Mouse (Mus musculus): ENCODE measurements at regions not wholly inside any gene's neighbourhood (a gene's known extent, or its start where the extent isn't known, plus 50 kb on each side); places are given as distances from the start of the nearest gene placed in this dataset.
A peak's percentile ranks its signal among the peaks of the same experiment; 100 is the strongest.

DNA sequence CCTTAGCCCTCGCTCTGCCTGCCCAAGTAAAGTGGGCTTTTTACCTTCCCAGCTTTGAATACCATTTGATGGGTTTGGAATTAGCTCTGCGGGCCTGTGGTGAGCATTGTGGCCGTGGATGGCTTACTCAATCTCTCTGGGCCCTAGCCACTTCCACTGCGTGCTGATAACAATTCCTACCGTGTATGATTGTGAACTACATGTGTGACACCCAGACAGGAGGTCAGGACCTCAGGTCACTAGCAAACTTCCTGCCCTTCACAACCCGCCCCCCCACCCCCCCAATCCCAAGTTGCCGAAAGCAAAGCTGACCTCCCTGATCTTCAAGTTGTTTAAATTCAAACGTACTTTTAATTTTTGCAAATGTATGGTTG lies 231.9 kb downstream of the 4933412E24Rik start:
- no peak for DNase-seq

DNA sequence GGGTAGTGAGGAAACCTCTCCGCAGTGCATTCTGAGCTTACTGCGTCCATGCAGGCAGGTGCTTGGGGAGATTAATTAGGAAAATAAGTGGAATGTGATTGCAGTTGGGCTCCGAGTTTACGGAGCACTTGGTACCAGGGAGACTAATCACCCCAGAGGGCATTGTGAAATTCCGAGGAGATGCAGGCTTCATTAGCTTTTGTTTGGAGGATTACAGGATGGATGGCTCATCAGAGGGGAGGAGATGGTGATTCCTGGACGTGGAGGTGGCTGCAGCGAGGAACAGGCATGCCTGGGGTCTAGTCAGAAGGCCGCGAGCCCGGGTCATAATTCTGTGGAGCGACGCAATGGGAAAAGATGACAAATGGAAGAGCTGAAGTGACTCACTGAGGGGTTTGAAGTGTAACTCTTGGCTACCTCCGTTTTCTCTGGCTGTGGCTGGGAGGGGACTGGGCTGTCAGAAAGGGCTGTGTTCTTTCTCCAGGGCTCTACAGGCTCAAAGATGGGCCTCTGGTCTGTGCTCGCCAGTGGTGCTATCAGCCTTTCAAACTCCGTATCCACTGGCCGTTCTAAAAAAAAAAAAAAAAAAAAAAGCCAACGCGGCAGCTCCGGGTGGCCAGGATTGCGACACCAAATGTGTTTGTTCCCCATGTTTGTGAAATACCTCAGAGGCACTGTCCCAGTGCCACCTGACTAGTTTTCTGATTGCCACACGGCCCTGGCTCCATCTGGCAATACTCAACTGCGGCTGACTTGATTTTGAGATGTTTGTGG lies 232.4 kb downstream of the 4933412E24Rik start:
- peak; percentile 36 to 54 for DNase-seq

DNA sequence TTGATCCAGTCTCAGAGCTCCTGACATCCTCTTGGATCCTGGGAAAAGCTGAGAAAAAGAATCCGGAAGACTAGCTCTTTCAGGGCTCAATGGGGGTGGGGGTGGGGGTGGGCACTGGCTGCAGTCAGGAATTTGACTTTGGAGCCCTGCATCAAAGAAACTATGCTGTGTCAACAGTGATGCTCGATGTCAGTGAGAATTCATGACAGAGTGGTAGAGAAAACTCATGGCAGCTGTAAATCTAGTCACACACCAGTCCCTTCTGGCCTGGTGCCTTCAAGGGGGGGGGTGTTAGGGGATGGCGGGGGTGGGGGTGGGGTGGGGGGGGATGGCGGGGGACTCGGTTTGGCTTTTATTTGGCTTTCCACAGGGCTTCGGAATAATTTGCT lies 233.0 kb downstream of the 4933412E24Rik start:
- no peak for DNase-seq

DNA sequence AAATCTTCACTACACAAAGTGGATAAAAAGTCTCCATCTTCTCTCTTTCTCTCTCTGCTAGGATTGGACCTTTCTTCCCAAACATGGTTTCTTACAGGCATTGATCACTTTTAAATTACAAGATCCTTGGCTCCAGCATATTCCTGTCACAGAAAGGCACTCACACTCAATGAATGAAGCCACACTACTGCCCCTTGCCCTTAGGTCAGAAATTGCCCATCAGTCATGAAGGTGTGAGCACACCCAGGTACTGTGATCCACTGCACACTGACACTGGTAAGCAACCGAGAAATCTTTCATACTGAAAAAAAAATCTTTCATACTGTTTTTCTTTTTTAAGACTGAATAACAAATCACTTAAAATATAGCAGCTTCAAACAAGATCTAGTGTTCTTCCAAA lies 235.9 kb downstream of the 4933412E24Rik start:
- no peak for DNase-seq

DNA sequence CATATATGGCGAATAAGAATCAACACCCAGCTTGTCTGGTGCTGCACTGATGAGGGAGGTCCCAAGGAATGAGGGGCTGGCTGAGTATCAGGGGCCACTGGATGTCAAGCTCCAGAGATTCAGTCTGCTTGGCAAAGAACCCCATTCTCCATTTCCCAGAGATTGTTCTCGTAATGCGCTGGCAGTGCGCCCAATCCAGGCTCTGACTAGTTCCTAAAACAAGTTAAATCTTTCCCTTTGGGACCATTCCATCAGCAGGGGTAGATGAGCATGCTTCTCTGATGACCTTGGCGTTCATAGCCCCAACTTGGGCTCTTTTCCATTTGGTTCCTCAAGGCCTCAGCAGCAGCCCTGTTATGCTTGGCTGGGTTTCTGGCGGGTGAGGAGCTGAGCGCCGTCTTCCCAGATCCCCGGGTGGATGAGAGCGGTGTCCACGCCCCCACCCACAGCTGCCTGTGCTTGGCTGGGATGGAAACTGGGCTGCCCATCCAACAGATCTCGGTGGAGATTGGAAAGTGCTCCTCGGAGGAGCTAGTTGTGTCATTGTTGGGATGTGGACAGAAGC lies 239.0 kb downstream of the 4933412E24Rik start:
- peak; percentile 63 to 75 for DNase-seq

DNA sequence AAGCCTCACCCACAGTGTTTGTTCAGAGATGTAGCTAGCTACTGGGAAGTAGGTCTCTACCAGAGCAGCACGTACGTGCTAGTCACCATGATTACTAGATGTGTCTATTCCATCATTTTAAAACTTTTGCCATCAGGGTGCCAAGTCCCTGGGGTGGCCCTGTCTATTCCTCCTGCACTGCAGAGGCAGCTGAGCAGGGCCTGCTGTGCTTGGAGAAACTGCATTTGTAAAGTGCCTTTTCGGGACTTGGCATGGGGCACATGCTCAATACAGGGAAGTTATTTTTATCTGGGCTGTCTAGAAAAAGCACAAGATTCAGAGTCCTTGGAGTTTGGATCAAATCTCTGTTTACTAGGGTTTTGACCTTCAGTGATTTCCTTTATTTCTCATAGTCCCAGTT lies 240.6 kb downstream of the 4933412E24Rik start:
- no peak for DNase-seq

DNA sequence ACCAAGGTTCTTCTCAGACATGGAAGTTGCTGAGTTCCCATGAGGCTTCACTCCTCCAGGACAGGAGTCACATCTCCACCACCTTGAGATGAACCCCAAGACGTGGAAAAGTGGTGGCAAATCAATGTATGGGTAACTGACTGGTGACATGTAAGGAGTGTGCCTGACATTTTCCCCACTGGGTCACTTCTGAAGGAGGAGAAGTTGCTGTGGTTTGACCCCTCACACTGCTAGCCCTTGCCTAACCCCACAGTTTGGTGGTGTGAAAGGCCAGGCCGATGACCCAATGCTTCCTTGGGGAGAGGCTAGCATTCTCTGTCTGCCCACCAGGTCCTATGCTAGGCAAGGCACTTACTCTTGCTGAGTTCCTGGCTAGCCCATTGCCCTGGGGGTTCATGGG lies 242.4 kb downstream of the 4933412E24Rik start:
- DNase-seq = no peak

DNA sequence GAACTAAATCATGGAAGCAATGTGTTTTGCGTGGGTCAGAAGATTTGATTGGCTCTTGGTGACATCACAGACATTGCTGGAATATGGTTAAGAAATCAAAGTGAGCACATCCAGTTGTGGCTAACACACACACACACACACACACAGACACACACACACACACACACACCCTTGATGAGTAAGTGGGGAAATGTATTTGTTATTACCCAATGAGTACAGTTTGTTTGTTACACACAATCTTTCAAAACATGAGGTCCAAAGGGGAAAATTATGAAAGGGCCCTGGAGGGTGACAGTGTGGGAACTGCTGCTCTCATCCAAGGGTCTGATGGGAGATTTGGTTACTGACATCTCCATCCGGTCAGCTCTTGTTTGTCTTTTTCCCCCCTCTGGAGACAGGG lies 243.8 kb downstream of the 4933412E24Rik start:
- DNase-seq = no peak

DNA sequence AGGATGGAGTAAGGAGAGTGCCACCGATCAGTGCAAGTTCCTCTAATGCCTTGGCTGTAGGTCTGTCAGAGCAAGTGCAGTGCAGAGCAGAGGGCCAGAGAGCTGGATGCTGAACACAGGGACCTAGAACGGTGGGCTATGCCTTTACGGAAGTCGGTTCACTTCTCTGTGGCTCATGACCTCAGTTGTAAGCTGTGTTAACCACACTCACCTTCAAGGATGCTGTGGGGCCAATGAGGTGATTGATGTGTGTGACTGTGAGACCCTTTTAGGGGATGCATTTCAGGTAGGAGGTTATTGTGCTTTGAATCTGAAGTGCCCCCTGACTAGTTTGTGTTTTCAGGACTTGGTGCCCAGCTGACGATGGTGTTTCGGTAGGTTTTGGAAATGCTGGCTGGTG lies 254.4 kb downstream of the 4933412E24Rik start:
- no peak for DNase-seq

DNA sequence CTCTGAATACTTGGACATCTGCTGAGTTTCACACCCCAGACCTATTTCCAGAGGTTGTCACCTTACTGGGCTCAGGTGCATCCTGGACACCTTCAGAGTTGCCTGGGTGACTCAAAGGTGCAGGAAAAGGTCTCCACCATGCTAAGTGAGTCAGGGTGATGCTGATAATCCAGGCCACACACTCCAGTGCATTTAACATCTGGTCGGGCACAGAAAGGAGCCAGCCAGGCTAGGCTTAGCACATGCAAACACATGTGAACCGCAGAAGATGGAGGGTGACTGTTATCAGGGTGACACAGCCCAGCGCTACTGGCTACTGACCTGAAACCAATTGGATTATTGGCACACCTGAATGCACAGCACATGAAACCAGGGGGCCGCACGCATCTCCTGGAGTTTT lies 255.9 kb downstream of the 4933412E24Rik start:
- DNase-seq = no peak

DNA sequence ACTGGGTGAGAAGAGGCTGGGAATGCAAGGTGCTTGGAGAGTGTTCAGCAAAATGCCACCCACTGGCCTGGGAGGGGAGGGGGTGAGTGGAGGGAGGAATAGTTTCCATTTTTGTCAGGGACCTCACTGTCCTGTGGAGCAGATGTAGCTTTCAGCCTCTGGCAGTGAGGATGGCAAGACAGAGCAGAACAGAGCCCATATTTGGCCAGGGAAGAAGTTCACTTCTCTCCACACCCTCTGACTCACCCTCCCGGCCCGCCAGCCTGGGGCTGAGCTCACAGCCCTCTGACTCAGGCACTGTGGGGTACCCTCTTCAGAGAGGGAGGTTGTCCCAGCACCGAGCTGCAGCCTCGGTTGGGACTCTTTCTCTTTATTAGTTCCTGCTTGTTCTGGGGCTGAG lies 256.8 kb downstream of the 4933412E24Rik start:
- DNase-seq = no peak

DNA sequence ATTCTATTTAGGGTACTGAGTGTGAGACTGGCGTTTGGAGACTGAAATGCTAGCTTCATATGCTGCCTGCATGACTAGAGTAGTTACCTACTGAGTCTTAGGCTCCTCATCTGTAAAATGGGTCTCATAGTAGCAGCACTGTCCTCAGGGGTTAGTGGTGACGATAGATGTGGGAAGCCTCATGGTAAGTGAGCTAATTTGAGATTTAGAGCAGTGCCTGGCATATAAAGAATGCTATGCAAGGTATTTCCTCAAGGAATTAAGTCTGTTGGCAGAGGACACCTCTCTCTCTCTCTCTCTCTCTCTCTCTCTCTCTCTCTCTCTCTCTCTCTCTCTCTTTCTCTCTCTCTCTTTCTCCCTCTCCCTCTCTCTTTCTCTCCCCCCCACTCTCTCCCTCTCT lies 257.4 kb downstream of the 4933412E24Rik start:
- no peak for DNase-seq

DNA sequence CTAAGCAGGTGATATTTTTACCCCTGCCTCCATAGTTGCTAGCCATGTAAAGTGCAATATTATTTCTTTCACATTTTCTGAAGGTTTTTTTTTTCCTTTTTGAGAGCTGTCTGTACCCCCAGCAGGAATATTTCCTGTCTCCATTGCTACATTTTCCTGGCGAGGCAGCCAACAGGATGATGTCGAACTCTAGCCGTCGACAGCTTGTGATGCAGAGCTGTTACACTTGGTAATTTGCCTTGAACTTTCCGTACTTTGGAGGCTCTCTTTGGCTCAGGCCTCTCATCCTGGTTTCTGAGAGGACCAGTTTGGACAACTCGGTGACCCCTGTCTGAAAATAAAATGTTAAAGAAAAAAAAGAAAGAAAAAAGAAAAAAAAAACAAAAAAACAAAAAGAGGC lies 260.3 kb downstream of the 4933412E24Rik start:
- DNase-seq = no peak

DNA sequence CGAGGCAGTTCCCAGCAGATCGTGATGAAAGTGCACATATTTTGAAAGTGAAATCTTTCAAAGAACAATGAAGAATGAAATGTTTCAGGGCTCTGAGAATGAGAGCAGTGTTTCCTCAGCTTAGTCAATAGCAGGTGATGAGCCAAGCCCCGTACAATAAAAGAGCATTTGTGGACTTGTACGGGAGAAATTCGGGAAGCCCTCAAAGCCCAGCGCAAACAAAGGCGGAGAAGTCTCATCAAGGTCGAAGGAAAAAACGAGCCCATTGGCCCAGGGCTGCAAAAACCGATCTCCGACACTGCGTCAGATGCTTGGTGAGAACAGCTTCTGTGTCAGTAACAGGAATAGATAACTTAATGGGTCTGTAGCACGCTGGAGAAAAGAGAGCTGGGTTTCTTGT lies 261.5 kb downstream of the 4933412E24Rik start:
- no peak for DNase-seq

DNA sequence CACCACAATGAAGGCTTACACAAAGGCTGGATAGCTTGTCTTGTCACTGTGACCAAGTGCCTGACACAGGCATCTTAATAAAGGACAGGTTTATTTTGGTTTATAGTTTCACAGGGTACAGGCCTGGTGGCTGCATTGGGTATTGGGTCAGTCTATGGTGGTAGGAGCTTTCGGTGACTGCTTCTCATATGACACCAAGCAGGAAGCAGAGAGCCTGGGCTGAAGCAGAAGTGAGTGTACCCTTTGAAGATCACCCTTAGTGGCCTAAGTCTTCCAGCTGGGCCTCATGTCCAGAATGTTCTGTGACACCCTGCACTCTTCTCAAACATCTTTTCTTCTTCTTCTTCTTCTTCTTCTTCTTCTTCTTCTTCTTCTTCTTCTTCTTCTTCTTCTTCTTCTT lies 264.1 kb downstream of the 4933412E24Rik start:
- DNase-seq = no peak

DNA sequence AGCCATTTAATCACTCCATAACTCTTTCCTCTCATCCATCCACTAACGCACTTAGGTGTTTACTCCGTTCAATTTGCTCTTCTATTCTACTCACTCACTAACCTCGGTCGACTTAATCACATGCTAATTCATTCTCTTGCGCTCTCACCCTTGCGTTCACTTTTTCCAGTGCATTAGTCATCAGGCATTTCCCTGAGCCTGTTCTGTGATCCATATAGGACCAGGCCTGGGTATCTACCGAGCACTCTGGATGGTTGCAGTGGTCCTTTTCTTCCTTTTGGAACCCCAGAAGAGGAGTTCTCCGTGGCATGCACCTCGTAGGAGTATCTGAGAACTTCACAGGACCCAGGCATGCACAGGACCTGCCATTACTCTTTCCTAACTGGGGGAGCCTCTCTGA lies 270.1 kb downstream of the 4933412E24Rik start:
- DNase-seq = peak in 1 of 2 experiments; percentile 34

DNA sequence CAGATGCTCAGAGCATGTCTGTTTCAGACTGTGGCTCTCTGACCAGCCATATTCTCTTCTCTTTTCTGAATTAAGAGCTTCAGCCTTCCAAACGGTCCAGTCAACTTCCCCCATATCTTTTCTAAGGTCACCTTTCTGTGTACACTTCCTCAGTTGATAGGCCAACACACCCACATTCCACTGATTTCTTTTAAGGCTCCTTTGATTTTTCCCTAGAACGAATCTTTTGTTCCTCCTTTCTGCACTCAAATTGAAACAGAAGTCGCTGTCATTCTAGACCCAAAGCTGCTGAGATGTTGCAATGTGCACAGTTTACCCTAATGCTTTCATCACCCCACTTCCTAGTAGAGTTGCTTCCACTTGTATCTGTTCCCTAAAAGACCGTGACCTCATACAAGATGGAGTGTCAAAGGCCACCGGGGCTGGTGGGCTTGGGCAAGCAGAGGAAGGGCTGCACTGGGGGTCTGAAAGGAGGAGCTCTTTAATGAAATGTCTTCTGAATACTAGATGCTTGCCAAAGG lies 271.9 kb downstream of the 4933412E24Rik start:
- no peak for DNase-seq

DNA sequence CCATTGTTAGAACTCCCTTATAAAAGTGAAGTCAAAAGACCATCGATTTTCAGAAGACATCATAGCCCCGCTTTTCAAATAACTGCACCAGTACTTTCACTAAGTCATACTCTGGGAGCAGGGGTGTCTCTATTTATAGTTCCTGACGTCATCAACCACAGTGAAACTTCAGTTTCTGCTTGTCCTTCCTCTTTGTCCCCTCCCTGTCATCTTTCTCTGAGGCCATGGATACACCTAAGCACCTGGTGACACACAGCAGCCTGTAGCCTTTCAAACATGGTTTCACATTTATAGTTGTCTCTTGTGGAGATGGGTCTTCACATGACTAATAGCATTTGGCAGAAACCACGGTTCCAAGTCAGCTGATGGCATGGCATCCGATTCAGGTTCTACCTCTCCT lies 277.2 kb downstream of the 4933412E24Rik start:
- DNase-seq = no peak

DNA sequence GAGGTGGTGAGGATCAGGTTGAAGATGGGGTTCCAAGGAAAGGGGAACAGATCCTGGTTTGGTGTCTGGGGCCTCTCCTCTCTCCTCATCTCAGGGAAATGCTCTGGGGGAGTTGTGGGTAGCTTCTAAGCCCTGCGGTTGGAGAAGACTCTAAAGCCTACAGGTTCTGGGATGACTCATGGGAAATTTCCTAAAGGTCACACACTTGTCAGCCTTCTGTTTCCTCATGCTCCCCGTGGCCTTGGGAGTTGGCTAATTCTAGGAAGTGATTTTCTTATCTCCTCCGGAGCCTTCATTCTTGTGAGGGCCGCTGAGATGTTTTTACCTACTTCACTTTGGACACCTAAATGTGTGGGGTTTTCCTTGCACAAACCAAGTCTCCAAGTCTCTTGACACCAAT lies 279.2 kb downstream of the 4933412E24Rik start:
- DNase-seq = no peak

DNA sequence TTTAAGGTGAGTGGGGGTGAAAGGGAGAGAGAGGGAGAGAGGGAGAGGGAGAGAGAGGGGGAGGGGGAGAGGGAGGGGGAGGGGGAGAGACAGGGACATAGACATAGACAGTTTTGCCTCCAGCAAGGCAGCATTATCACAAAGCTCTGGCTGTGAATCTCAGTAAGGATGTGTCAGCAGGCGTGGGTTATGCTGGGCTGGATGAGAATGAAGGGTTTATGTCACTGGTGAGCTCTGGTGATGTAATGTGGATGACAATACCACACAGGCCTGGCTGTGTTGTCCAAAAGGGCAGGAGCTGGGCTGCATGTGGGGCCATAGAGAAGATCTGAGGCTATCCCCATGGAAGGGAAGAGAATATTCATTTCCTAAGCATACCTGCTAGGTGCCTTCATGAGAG lies 282.0 kb downstream of the 4933412E24Rik start:
- DNase-seq = no peak

DNA sequence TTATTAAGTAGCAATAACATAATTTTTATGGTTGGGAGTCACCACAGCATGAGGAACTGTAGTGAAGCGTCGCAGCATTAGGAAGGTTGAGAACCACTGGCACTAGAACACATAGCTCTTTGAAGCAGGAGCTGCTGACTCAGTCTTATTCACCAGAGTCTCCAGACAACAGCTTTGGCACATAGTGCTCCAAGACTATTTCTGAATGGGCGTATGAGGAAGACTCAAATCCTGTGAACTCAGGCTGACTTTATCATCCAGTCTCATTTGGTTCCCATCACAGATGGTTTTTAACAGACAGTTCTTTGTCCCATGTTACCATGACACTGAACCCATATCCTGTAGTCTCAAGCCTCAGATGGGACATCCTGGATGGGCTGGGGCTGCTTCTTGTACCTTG lies 282.5 kb downstream of the 4933412E24Rik start:
- no peak for DNase-seq

DNA sequence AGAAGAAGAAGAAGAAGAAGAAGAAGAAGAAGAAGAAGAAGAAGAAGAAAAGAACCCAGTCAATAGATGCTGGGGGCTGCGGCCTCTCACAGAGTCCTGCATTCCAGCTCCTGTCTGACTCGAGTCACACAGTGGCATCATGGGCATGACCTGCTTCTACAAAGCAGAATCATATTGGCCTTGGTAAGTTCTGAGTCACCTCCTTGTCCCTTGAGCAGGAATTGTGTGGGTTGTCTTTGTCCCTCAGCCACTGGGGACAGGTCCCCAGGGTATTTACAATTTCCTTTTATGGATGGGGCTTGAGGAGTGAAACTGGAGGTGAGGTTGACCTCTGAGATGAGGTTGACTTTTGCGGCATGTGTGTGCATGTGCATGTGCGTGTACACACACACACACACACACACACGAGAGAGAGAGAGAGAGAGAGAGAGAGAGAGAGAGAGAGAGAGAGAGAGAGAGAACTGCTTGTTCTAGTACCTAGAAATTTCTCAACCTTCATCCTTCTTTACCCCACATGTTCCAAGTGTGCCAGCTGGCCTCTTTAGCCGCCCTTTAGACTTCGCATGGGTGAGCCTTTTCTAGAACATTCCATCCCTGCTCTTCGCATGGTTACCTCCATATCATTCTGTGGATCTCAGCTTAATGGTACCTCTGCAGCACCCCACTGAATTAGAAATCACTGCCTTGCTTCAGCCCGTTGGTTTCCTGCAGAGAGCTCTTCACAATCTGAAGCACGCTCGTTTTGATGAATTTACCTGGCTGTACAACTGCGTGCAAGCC lies 283.2 kb downstream of the 4933412E24Rik start:
- DNase-seq = peak; percentile 57 to 58

DNA sequence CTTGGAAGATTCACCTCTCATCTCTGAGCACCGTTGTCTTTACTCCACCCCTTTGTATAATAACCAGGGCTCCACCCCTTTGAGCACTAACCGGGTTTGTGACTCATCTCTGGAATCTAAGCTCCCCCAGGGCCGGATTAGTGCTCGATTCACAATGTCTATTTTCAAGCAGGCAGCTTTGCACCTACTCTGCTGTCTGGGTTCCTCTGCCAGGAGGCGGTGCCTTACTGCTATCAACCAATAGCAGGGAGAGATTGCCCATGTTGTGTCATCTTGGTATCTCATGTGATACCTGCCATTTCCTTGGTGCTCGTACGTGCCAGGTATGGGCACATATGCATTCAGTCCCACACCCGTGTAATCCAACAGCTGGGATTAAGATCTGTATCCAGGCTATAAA lies 285.3 kb downstream of the 4933412E24Rik start:
- no peak for DNase-seq

All from kidney, adult 8-10 months (tissue).